Mouse (Mus musculus) cerebellum, postnatal 25 days (tissue): ENCODE results near the gene Pnmal2.

Source experiments
- DNase-seq, 2 experiments: peaks; one replicate each; pipeline ENCODE4 v3.0.0; 2021; ENCODE audit warnings: mixed read lengths in 2 of 2

Pnmal2 gene

DNA sequence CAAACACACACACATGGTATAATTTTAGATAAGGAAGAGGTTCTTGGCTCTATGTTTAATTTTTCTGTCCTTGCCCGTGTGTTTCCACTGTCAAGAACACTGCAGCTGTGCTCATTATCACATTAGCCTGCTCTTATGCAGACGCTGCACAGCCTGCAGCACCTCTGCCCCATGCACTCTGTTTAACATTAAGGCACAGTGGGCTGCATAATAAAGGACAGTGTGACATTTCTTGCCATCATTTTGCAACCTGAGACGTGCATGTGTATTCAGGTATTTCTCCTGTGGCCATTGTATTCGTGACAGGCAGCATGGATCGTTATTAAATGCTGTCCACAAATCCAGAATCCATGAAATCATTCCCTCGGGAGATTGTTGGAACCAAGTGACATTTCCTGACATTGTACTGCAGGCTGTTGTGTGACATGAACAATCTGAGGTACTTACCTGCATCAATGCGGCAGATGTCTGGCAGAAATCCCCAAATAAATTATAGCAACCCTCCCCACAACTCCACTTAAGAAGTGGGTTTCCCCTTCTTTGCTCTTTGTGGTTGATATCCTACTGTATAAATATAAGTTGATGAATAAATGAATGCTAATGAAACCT is 43.2 kb downstream of the Pnmal2 start:
- no peak for DNase-seq

DNA sequence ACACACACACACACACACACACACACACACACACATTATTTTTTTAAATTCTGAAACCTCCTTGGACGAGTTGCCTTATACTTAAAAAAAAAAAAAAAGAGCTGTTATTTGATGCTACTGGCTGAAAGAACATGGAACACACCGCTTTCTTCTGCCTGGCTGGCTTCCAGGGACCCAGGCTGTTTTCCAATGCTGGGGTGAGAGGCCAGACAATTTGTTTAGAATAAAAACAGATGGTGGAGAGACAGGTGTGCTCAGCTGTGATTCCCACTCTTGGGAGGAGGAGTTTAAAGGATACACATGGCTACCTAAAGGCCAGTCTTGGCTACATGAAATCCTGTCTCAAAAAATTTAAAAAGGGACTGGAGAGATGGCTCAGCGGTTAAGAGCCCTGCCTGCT is 43.9 kb downstream of the Pnmal2 start:
- DNase-seq: no peak

DNA sequence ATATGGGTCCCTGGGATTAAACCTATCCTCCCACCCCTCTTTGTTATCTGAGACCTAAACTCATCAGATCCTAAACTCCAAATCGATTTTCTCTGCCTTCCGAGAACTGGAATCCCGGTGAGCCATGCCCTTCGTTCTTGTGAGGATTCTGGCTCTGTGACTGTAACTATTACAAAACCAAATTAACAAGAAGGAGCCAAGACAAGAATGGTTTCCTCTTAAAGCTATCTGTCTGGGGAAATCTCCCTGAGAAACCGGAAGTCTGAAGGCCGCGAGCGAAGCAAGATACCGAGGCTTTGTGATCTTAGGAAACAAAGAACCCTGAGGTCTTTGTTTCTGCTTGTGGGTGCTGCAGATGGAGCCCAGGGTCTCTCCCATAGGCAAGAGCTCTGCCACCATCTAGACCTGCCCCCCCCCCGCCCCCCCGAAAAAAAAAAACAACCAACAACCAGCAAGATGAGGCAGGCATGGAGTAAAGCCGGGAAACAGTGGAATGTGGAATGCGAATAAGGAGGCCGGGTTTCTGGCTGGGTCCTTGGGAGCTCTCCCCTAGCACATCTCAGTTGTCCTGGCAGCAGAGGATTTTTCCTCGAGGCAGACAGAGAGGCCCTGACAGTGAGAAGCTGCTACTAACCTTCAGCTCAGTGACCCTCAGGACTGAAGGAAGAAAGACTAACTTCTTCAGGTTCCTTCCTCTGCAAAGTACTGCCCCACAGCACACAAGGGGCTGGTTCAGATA is 45.7 kb downstream of the Pnmal2 start:
- DNase-seq: no peak

GRCm38 (mm10) chr7:16991681-16992450 is 47.4 kb downstream of the Pnmal2 start:
- DNase-seq: no peak

- no peak for DNase-seq
Observed at GRCm38 (mm10) chr7:16992451-16992807, 47.9 kb downstream of the Pnmal2 start, which contains the start of gene Ccdc8. Gene Ccdc8 (plus strand): TSS chr7:16992708.

- DNase-seq: no peak
Observed at GRCm38 (mm10) chr7:16993651-16994399, 49.3 kb downstream of the Pnmal2 start.

- DNase-seq: no peak
Observed at GRCm38 (mm10) chr7:16994400-16994799, 49.9 kb downstream of the Pnmal2 start.

DNA sequence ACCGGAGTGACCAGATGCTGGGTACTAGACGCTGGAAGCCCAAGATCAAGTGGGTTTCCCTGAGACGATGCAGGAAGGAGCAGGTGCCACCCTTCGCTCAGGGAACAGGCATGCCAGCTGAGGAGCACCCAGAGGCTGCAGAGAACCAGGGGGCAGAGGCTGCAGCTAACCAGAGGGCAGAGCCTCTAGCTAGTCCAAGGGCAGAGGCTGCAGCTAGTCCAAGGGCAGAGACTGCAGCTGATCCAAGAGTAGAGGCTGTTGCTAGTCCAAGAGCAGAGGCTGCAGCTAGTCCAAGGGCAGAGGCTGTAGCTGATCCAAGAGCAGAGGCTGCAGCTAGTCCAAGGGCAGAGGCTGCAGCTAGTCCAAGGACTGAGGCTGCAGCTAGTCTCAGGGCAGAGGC is 50.9 kb downstream of the Pnmal2 start:
- DNase-seq: peak in 1 of 2 experiments; percentile 25
